Mouse (Mus musculus) frontal cortex, adult (tissue): ENCODE measurements around the gene Olig2.

ENCODE experiments used
- ATAC-seq: cut with Nextera tagmentation; 2 replicates; pipeline ENCODE4 v1.9.2; 2017; ENCODE audit warnings: mild to moderate bottlenecking, moderate library complexity, mixed read lengths; ENCODE audit not compliant: low TSS enrichment

Olig2 gene

DNA sequence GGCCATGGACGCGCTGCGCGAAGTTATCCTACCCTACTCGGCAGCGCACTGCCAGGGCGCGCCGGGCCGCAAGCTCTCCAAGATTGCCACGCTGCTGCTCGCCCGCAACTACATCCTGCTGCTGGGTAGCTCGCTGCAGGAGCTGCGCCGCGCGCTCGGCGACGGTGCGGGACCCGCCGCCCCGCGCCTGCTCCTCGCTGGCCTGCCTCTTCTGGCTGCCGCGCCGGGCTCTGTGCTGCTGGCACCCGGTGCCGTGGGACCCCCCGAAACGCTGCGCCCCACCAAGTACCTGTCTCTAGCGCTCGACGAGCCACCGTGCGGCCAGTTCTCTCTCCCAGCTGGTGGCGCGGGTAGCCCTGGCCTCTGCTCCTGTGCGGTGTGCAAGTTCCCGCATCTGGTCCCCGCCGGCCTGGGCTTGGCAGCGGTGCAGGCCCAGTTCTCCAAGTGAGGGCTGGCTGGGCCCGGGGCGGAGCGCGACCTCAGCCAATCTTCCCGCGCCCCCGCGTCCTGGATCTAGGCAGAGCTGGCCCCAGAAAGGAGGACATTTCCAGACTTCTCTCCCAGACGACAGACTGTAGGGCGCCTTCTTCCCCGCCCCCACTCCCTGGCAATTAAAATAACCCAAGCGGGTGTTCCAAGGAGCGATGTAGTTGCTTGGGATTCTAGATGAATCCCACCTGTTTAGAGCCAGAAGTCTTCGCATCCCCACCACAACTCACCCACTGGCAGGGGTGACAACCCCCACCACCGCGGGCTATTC lies 45.1 kb downstream of the Olig2 start:
- 0 out of 2 replicates have a peak, but pooled peaks have one; percentile 14 for ATAC-seq

GRCm38 (mm10) chr16:91270982-91271549 lies 45.8 kb downstream of the Olig2 start:
- ATAC-seq: no peak

GRCm38 (mm10) chr16:91271634-91272033 lies 46.4 kb downstream of the Olig2 start:
- no peak for ATAC-seq
